ENCODE assay signal across 22 mouse cellular contexts in genomic region chr10:60252187-60252586, GRCm38 (mm10). TPM values are rescaled to one million over a fixed set of nuclear protein-coding genes. Genes with fewer than 3 reads are reported as not detected.
DNase-seq lines count a peak whose midpoint lies in the region; ATAC-seq and TF ChIP-seq lines count a peak whose summit lies in the region.
"Had no signal": no experiment of that assay in that cellular context is flagged by ENCODE, and none has a peak within 500 bp of the region (broad histone marks: within the 10 kb centered on the region; RNA-seq: fewer than 3 reads in every experiment).

No protein-coding gene starts in this region.

- 0 out of 2 replicates have a peak, but pooled peaks have one; percentile 23 for ATAC-seq in liver, embryonic 14.5 days (ENCODE audit: insufficient read depth)
- ATAC-seq in liver, embryonic 11.5 days (replicated peaks; ENCODE audit: low FRiP score), result no peak
- peak; percentile 3; the same call in 1 of the 2 replicates for ATAC-seq in megakaryocyte, adult 5-6 weeks (ENCODE audit: poor library complexity, severe bottlenecking)
- ATAC-seq in erythroid progenitor cell, adult 5-6 weeks (replicated peaks; ENCODE audit: low FRiP score, poor library complexity, severe bottlenecking), result no peak
- ATAC-seq: forebrain, embryonic 16.5 days; inflammation-experienced regulatory T-cells, adult 6 months; midbrain, embryonic 16.5 days had no signal

- WGBS in liver, embryonic 14.5 days (ENCODE audit: insufficient replicate concordance), result 43% methylated on average over 4 of the region's 4 CpGs
- WGBS in liver, embryonic 11.5 days, result 72% methylated on average over 4 of the region's 4 CpGs

- H3K9ac ChIP-seq in liver, embryonic 14.5 days (replicated peaks), result no peak overlapping the region
- no peak overlapping the region for H3K9ac ChIP-seq in liver, embryonic 11.5 days (ENCODE audit: low read depth, low read length)
- H3K9ac ChIP-seq in CH12.LX (ENCODE audit: insufficient read depth, low read depth) (no peak overlapping the region), ES-E14 (ENCODE audit: insufficient read depth, low read depth, low read length, poor library complexity, severe bottlenecking) (peak overlapping the region; percentile 35; the same call in 1 of the 2 replicates)
- H3K9ac ChIP-seq: embryonic facial prominence, embryonic 15.5 days; hindbrain, embryonic 14.5 days; limb, embryonic 12.5 days had no signal

- H3K9me3 ChIP-seq in liver, embryonic 14.5 days (ENCODE audit: control insufficient read depth, low read length), result no peaks in the 10 kb centered on the region
- H3K9me3 ChIP-seq in liver, embryonic 11.5 days (ENCODE audit: control insufficient read depth, low read length), result no peaks in the 10 kb centered on the region
- no peaks in the 10 kb centered on the region for H3K9me3 ChIP-seq in CH12.LX (replicated peaks; ENCODE audit: low read length)
- H3K9me3 ChIP-seq in ES-E14 (ENCODE audit: control insufficient read depth, insufficient read depth, low read depth, low read length), result no peaks in the 10 kb centered on the region
- H3K9me3 ChIP-seq: embryonic facial prominence, embryonic 15.5 days; limb, embryonic 12.5 days had no signal

- TF ChIP-seq POLR2A in CH12.LX (IDR thresholded peaks at IDR 0.05; ENCODE audit: low read depth, low read length), result no peak

- dilution Hi-C loops in CH12.LX (cut with MboI; ENCODE audit: extremely low pct_ligation_motif_present, extremely low pct_unique_long_range_greater_than_20kb, low sequenced_read_pairs), result no loop called here

- TF ChIP-seq EP300 in liver, embryonic 14.5 days (IDR thresholded peaks at IDR 0.05; ENCODE audit: low read depth), result no peak
- TF ChIP-seq EP300 in CH12.LX (IDR thresholded peaks at IDR 0.05; ENCODE audit: low read length), result no peak

- no peak overlapping the region for H3K4me2 ChIP-seq in liver, embryonic 14.5 days (ENCODE audit: low read depth)
- H3K4me2 ChIP-seq in liver, embryonic 11.5 days, result no peak overlapping the region
- peak overlapping the region; percentile 3; the same call in 1 of the 2 replicates for H3K4me2 ChIP-seq in CH12.LX (ENCODE audit: insufficient read depth, low read depth, poor library complexity, severe bottlenecking)
- H3K4me2 ChIP-seq: embryonic facial prominence, embryonic 15.5 days; hindbrain, embryonic 14.5 days; limb, embryonic 12.5 days had no signal

- H3K36me3 ChIP-seq in liver, embryonic 14.5 days (replicated peaks; ENCODE audit: control insufficient read depth, insufficient read depth, low read depth), result no peaks in the 10 kb centered on the region
- H3K36me3 ChIP-seq in liver, embryonic 11.5 days (ENCODE audit: control insufficient read depth, insufficient read depth, low read length), result no peaks in the 10 kb centered on the region
- H3K36me3 ChIP-seq in CH12.LX (replicated peaks in 1 of 2; ENCODE audit: control insufficient read depth in 1 of 2, insufficient read depth in 1 of 2, low read length in 1 of 2), result no peaks in the 10 kb centered on the region
- no peaks in the 10 kb centered on the region for H3K36me3 ChIP-seq in ES-E14 (ENCODE audit: control insufficient read depth, insufficient read depth, low read length, poor library complexity, severe bottlenecking)
- H3K36me3 ChIP-seq: embryonic facial prominence, embryonic 15.5 days; limb, embryonic 12.5 days had no signal

- no peaks in the 10 kb centered on the region for H3K27me3 ChIP-seq in liver, embryonic 14.5 days (ENCODE audit: control insufficient read depth, insufficient read depth, low read length)
- H3K27me3 ChIP-seq in liver, embryonic 11.5 days (replicated peaks; ENCODE audit: control insufficient read depth, insufficient read depth, low read length), result no peaks in the 10 kb centered on the region
- H3K27me3 ChIP-seq in CH12.LX (replicated peaks), result no peaks in the 10 kb centered on the region
- H3K27me3 ChIP-seq: embryonic facial prominence, embryonic 15.5 days; limb, embryonic 12.5 days had no signal

- TF ChIP-seq CTCF in liver, embryonic 14.5 days (IDR thresholded peaks at IDR 0.05; ENCODE audit: low read depth), result no peak
- no peak for TF ChIP-seq CTCF in CH12.LX (conservative IDR thresholded peaks at IDR 0.05 in 1 of 2, IDR thresholded peaks at IDR 0.05 in 1 of 2; ENCODE audit: low read depth in 2 of 2, low read length in 2 of 2)

- H3K27ac ChIP-seq in liver, embryonic 14.5 days, result no peak overlapping the region
- no peak overlapping the region for H3K27ac ChIP-seq in liver, embryonic 11.5 days (ENCODE audit: low read depth, low read length)
- H3K27ac ChIP-seq in CH12.LX (ENCODE audit: insufficient read depth, low read depth) (peak overlapping the region; percentile 33), ES-E14 (ENCODE audit: insufficient read depth, low read depth, low read length, poor library complexity, severe bottlenecking) (peak overlapping the region; percentile 24; the same call in 1 of the 2 replicates)
- H3K27ac ChIP-seq: embryonic facial prominence, embryonic 15.5 days; hindbrain, embryonic 14.5 days; layer of hippocampus, adult 2 months; limb, embryonic 12.5 days had no signal

- DNase-seq in liver, embryonic 14.5 days (ENCODE audit: low read depth in 3 of 3, low spot score in 3 of 3), result no peak
- no peak for DNase-seq in liver, embryonic 11.5 days (ENCODE audit: low spot score)
- no peak for DNase-seq in CH12.LX (ENCODE audit: extremely low read depth)
- DNase-seq in ES-E14 (ENCODE audit: low read depth, low spot score), result no peak
- DNase-seq in gastrocnemius, adult 18-20 months (ENCODE audit: low spot score), result no peak
- DNase-seq: B cell, adult 2 months; cerebellum, adult 18-20 months; cerebellum, postnatal 14 days; gastrocnemius, postnatal 25 days; layer of hippocampus, postnatal 36 days; lung, postnatal 10 days; right cerebral cortex, adult 18-20 months; right cerebral cortex, postnatal 4 days had no signal

- H3K79me2 ChIP-seq in CH12.LX (replicated peaks; ENCODE audit: control insufficient read depth, extremely low read depth, insufficient read depth, poor library complexity, severe bottlenecking), result no peaks in the 10 kb centered on the region

- no peak overlapping the region for H3K4me3 ChIP-seq in liver, embryonic 14.5 days (ENCODE audit: insufficient read depth in 1 of 2, low read depth in 2 of 2, low read length in 2 of 2)
- H3K4me3 ChIP-seq in liver, embryonic 11.5 days (ENCODE audit: low read depth, low read length), result no peak overlapping the region
- H3K4me3 ChIP-seq in CH12.LX (replicated peaks in 1 of 3; ENCODE audit: low read depth in 2 of 3, low read length in 2 of 3, poor library complexity in 1 of 3), result peak overlapping the region in 1 of 3 experiments; percentile 15
- H3K4me3 ChIP-seq in ES-E14 (ENCODE audit: insufficient read depth in 1 of 2, low read depth in 1 of 2, low read length in 2 of 2, poor library complexity in 1 of 2, severe bottlenecking in 1 of 2), result no peak overlapping the region
- H3K4me3 ChIP-seq: embryonic facial prominence, embryonic 15.5 days; layer of hippocampus, adult 2 months; limb, embryonic 12.5 days had no signal

- TF ChIP-seq RAD21 in CH12.LX (IDR thresholded peaks at IDR 0.05; ENCODE audit: low read depth, low read length), result no peak

- in situ Hi-C loops in CH12.LX (cut with MboI; ENCODE audit: low pct_ligation_motif_present, low pct_unique_long_range_greater_than_20kb, low sequenced_read_pairs) (loop anchor here (5.0 kb wide), 1 partner anchor 35 kb away; no protein-coding TSS in a partner anchor), ES-E14 (cut with MboI; ENCODE audit: low sequenced_read_pairs in 2 of 2, unreplicated experiment in 2 of 2) (no loop called here)

- peaks cover 6 to 13% of the 10 kb centered on the region in 2 experiments for H3K4me1 ChIP-seq in liver, embryonic 14.5 days (replicated peaks; ENCODE audit: control insufficient read depth in 2 of 2, insufficient read depth in 2 of 2, low read length in 1 of 2)
- H3K4me1 ChIP-seq in liver, embryonic 11.5 days (replicated peaks; ENCODE audit: control insufficient read depth, insufficient read depth, low read length), result peaks cover 16% of the 10 kb centered on the region
- H3K4me1 ChIP-seq in CH12.LX (ENCODE audit: control insufficient read depth in 1 of 2, insufficient read depth in 2 of 2), result peaks cover 10 to 25% of the 10 kb centered on the region in 2 experiments
- H3K4me1 ChIP-seq in ES-E14 (ENCODE audit: control insufficient read depth in 2 of 2, insufficient read depth in 2 of 2, low read length in 2 of 2, poor library complexity in 1 of 2), result peaks cover 6 to 12% of the 10 kb centered on the region in 2 experiments; a peak in 2 of 4 replicates
- H3K4me1 ChIP-seq: embryonic facial prominence, embryonic 15.5 days; limb, embryonic 12.5 days had no signal

TF ChIP-seq in CH12.LX, 34 proteins besides CTCF, POLR2A, EP300 and RAD21 (continues in another document):
- no peak for TF ChIP-seq ZNF384 (IDR thresholded peaks at IDR 0.05; ENCODE audit: low read depth, low read length)

TF ChIP-seq in ES-E14, 5 proteins besides CTCF, POLR2A, EP300 and RAD21 (continues in another document):
- TF ChIP-seq MAFK (IDR thresholded peaks at IDR 0.05; ENCODE audit: insufficient read depth, low read depth, low read length), result no peak

RNA-seq across cellular contexts. Expression of gene Psap, which starts 25.2 kb away (rescaled TPM):
- 146 and 172 TPM in 2 replicates for polyA plus RNA-seq in liver, embryonic 14.5 days (2012; rRNA removed)
- polyA plus RNA-seq in liver, embryonic 14.5 days (2014; fragmentation: Nextera tagmentation; extraction: Ambion mirVana), result 45.6 and 46.0 TPM in 2 replicates
- polyA plus RNA-seq in liver, embryonic 11.5 days (2014; fragmentation: Nextera tagmentation; extraction: Ambion mirVana), result 57.0 and 59.8 TPM in 2 replicates
- total RNA-seq in CH12.LX (2012; rRNA removed) (300 and 318 TPM in 2 replicates), CH12.LX (2014; rRNA removed) (223 and 251 TPM in 2 replicates), ES-E14 (2012; rRNA removed) (365 and 441 TPM in 2 replicates)
- polyA plus RNA-seq in CH12.LX (2012; ENCODE audit: insufficient read length, low read depth), result 465 and 470 TPM in 2 replicates
- total RNA-seq in megakaryocyte, adult 5-6 weeks (2015), result 2,144 and 2,167 TPM in 2 replicates
- total RNA-seq in megakaryocyte, adult 5-6 weeks (2017), result 2,372 and 2,545 TPM in 2 replicates
- total RNA-seq in erythroid progenitor cell, adult 5-6 weeks (2015; ENCODE audit: low replicate concordance), result 293 and 311 TPM in 2 replicates
- 222 and 228 TPM in 2 replicates for total RNA-seq in erythroid progenitor cell, adult 5-6 weeks (2017; ENCODE audit: low replicate concordance)
- total RNA-seq in gastrocnemius, adult 18-20 months (2021), result 100 to 1,000 TPM; 764 to 769 TPM

RNA-seq across cellular contexts. Expression of gene Chst3, which starts 33.1 kb away (rescaled TPM):
- polyA plus RNA-seq in liver, embryonic 14.5 days (2012; rRNA removed), result 0.11 and 0.13 TPM in 2 replicates
- 0.09 TPM in 2 replicates for polyA plus RNA-seq in liver, embryonic 14.5 days (2014; fragmentation: Nextera tagmentation; extraction: Ambion mirVana)
- 0.48 and 0.60 TPM in 2 replicates for polyA plus RNA-seq in liver, embryonic 11.5 days (2014; fragmentation: Nextera tagmentation; extraction: Ambion mirVana)
- total RNA-seq in CH12.LX (2012; rRNA removed), result 4.4 and 5.2 TPM in 2 replicates
- total RNA-seq in CH12.LX (2014; rRNA removed), result 7.4 and 7.5 TPM in 2 replicates
- polyA plus RNA-seq in CH12.LX (2012; ENCODE audit: insufficient read length, low read depth), result 11.0 and 12.2 TPM in 2 replicates
- total RNA-seq in ES-E14 (2012; rRNA removed), result 1.8 and 2.7 TPM in 2 replicates
- 0.25 TPM in 1 of 2 replicates, not detected in the other for total RNA-seq in megakaryocyte, adult 5-6 weeks (2015)
- 0.15 and 0.16 TPM in 2 replicates for total RNA-seq in megakaryocyte, adult 5-6 weeks (2017)
- total RNA-seq in erythroid progenitor cell, adult 5-6 weeks (2015; ENCODE audit: low replicate concordance), result 6.7 and 8.6 TPM in 2 replicates
- total RNA-seq in erythroid progenitor cell, adult 5-6 weeks (2017; ENCODE audit: low replicate concordance), result 2.6 and 3.9 TPM in 2 replicates
- under 1 TPM; 0.27 to 0.40 TPM for total RNA-seq in gastrocnemius, adult 18-20 months (2021)

Comparison
In these comparisons a context has a peak if more than half of its experiments do, and no peak if none do; other contexts are left out.
1. ATAC-seq: peak in liver, embryonic 14.5 days (single experiment) and megakaryocyte, adult 5-6 weeks (single experiment); none in liver, embryonic 11.5 days (single experiment) and erythroid progenitor cell, adult 5-6 weeks (single experiment).
2. H3K27ac ChIP-seq: peak in CH12.LX (single experiment) and ES-E14 (single experiment); none in liver, embryonic 14.5 days (single experiment) and liver, embryonic 11.5 days (single experiment).